In the genomic region with DNA sequence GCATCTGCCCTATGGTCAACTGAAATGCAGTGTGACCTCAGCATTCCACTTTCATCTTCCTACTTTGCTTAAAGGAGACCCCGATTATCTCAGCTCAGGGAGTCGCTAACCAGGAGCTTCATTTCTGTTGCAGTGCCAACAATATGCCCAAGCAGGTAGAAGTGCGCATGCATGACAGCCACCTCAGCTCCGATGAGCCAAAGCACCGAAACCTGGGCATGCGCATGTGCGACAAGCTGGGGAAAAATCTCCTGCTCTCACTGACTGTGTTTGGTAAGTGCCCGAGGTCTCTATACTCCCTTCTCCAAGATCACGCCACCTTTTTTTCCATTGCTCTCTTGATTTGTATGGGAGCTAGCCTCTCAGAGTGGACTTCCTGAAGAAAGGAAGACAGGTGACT, we compare ENCODE assay signal across 22 mouse cellular contexts.
DNase-seq lines count a peak whose midpoint lies in the region; ATAC-seq and TF ChIP-seq lines count a peak whose summit lies in the region.
"Had no signal": no experiment of that assay in that cellular context is flagged by ENCODE, and none has a peak within 500 bp of the region (broad histone marks: within the 10 kb centered on the region; RNA-seq: fewer than 3 reads in every experiment).

No protein-coding gene starts in this region.

- no peak for TF ChIP-seq CTCF in cerebellum, adult 2 months (IDR thresholded peaks at IDR 0.05; ENCODE audit: borderline replicate concordance, insufficient read depth, low read depth, low read length)

- H3K4me3 ChIP-seq in cerebellum, adult 2 months (replicated peaks; ENCODE audit: insufficient read depth, low read depth, low read length): no peak overlapping the region
- H3K4me3 ChIP-seq: embryonic facial prominence, embryonic 12.5 days; embryonic facial prominence, embryonic 15.5 days; gastrocnemius, adult 2 months; heart, adult 2 months; hindbrain, embryonic 12.5 days; hindbrain, embryonic 15.5 days had no signal

- 77% methylated on average over 9 of the region's 9 CpGs for WGBS in cerebellum, adult 2 months

- no peak for ATAC-seq in granulocyte monocyte progenitor cell, adult 5-6 weeks (replicated peaks; ENCODE audit: poor library complexity, severe bottlenecking)
- ATAC-seq: forebrain, embryonic 14.5 days; forebrain, postnatal 0 days; intestine, postnatal 0 days; Patski had no signal

- H3K27ac ChIP-seq in cerebellum, adult 2 months (ENCODE audit: insufficient read depth, low read length): no peak overlapping the region
- H3K27ac ChIP-seq: embryonic facial prominence, embryonic 12.5 days; embryonic facial prominence, embryonic 15.5 days; gastrocnemius, adult 2 months; heart, adult 2 months; hindbrain, embryonic 12.5 days; hindbrain, embryonic 15.5 days had no signal

- TF ChIP-seq POLR2A in cerebellum, adult 2 months (IDR thresholded peaks at IDR 0.05; ENCODE audit: borderline replicate concordance, insufficient read depth, low read length): no peak

- H3K27me3 ChIP-seq in cerebellum, adult 2 months (ENCODE audit: control insufficient read depth, insufficient read depth, low read length): no peaks in the 10 kb centered on the region
- H3K27me3 ChIP-seq: embryonic facial prominence, embryonic 12.5 days; embryonic facial prominence, embryonic 15.5 days; hindbrain, embryonic 12.5 days; hindbrain, embryonic 15.5 days; Patski had no signal

- no peaks in the 10 kb centered on the region for H3K4me1 ChIP-seq in cerebellum, adult 2 months (ENCODE audit: control insufficient read depth, insufficient read depth, low read length)

- peak; percentile 13 for DNase-seq in cerebellum, adult 11 months
- no peak for DNase-seq in cerebellum, postnatal 4 days (ENCODE audit: low spot score in 2 of 2)
- peak; percentile 33 to 56 for DNase-seq in cerebellum, adult 2 months
- DNase-seq in cerebellum, adult 9-11 months: peak; percentile 31
- DNase-seq in cerebellum, postnatal 25 days: peak; percentile 35 to 60
- DNase-seq in kidney, postnatal 14 days: no peak
- no peak for DNase-seq in thymus, postnatal 14 days
- DNase-seq: adrenal gland, postnatal 10 days; adrenal gland, postnatal 36 days; forebrain, postnatal 0 days; gastrocnemius, adult 2 months; gastrocnemius, postnatal 14 days; heart, adult 2 months; kidney, adult 8-10 months had no signal

Comparison
In these comparisons a context has a peak if more than half of its experiments do, and no peak if none do; other contexts are left out.
1. DNase-seq: peak in cerebellum, adult 11 months (single experiment), cerebellum, adult 2 months (2 of 2), cerebellum, adult 9-11 months (single experiment) and cerebellum, postnatal 25 days (2 of 2); none in cerebellum, postnatal 4 days (0 of 2), kidney, postnatal 14 days (single experiment) and thymus, postnatal 14 days (single experiment).